Mouse (Mus musculus) stomach, embryonic 14.5 days (tissue): Measurements from ENCODE around the gene Gm4450. TPM values are rescaled to one million over a fixed set of nuclear protein-coding genes. Genes with fewer than 3 reads are reported as not detected.
"Not testable (repeated sequence)": the region's sequence is repeated elsewhere in the genome, so short reads cannot be mapped to it uniquely, and the experiment has no call there.

Experiments
- ATAC-seq: fragments of 200-750 bp; cut with Nextera tagmentation; 2 replicates; pipeline ENCODE4 v1.8.0; 2017; ENCODE audit warnings: low read depth, moderate TSS enrichment; ENCODE audit not compliant: insufficient number of reproducible peaks, insufficient read depth, low FRiP score
- H3K27ac ChIP-seq: fragments of 300-500 bp; sonication (generic); 2 replicates; pipeline ENCODE4 v1.5.1; 2014; ENCODE audit warnings: mild to moderate bottlenecking, low read length, moderate library complexity, mixed read lengths
- H3K27me3 ChIP-seq: fragments of 300-500 bp; sonication (generic); 2 replicates; pipeline ENCODE4 v1.6.1; 2014; ENCODE audit warnings: low read length, control low read depth, mixed read lengths; ENCODE audit not compliant: control insufficient read depth, insufficient read depth
- H3K36me3 ChIP-seq: fragments of 300-500 bp; sonication (generic); 2 replicates; pipeline ENCODE4 v1.6.1; 2014; ENCODE audit warnings: mild to moderate bottlenecking, control low read depth, low read length, moderate library complexity, mixed read lengths; ENCODE audit not compliant: control insufficient read depth, insufficient read depth
- H3K4me1 ChIP-seq: fragments of 300-500 bp; sonication (generic); 2 replicates; pipeline ENCODE4 v1.6.1; 2014; ENCODE audit warnings: low read length, control low read depth, mixed read lengths; ENCODE audit not compliant: control insufficient read depth, insufficient read depth
- H3K4me2 ChIP-seq: fragments of 300-500 bp; sonication (generic); replicated peaks from 2 replicates; pipeline ENCODE4 v1.6.1; 2014; ENCODE audit warnings: low read depth, low read length, control low read depth
- H3K4me3 ChIP-seq: fragments of 300-500 bp; sonication (generic); 2 replicates; pipeline ENCODE4 v1.5.1; 2014; ENCODE audit warnings: low read depth, low read length, control low read depth
- H3K9ac ChIP-seq: fragments of 300-500 bp; sonication (generic); replicated peaks from 2 replicates; pipeline ENCODE4 v1.6.1; 2014; ENCODE audit warnings: low read depth, mild to moderate bottlenecking, control low read depth, low read length, moderate library complexity, mixed read lengths
- H3K9me3 ChIP-seq: fragments of 300-500 bp; sonication (generic); 2 replicates; pipeline ENCODE4 v1.6.1; 2016; ENCODE audit warnings: low read depth, low read length, control low read depth; ENCODE audit not compliant: control insufficient read depth
- WGBS: fragments of 180-500 bp; shearing (Covaris S2); extraction: QIAGEN DNeasy Blood & Tissue Kit; methylation state at CpG from one replicate; pipeline ENCODE4 v1.1.7; 2014; 5-methylcytosine and 5-hydroxymethylcytosine counted together
- polyA plus RNA-seq: library from polyadenylated mRNA; unstranded; fragments of >200 nt; fragmentation: Nextera tagmentation; extraction: Ambion mirVana; gene quantifications from 2 replicates; pipeline ENCODE4 v1.2.1, GENCODE M21; 2014

The Gm4450 gene
- not detected in 2 replicates for polyA plus RNA-seq

DNA sequence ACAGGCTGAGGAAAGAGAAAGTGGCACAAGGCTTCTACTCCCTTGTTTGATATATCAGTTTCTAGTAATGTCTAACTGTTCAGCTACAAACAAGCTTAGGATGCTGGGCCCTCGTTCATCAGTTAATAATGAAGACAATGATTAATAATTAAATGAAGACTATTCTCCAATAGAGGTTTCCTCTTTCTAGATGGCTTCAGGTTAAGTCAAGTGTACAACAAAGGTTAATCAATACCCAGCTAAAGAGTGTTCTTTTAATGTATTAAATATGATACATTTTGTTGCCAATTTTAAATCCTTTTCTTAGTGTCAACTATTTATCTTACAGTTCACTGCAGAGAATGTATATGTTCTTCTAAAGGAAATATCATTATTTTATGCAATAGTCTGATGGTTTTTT is at the start of gene Gm4450:
TSS of gene Gm4450 (minus strand) at position 101 of the 400 bp plus-strand sequence.
- H3K36me3 ChIP-seq, H3K27me3 ChIP-seq, H3K4me3 ChIP-seq, H3K4me1 ChIP-seq, H3K4me2 ChIP-seq, H3K9me3 ChIP-seq, H3K27ac ChIP-seq, H3K9ac ChIP-seq, ATAC-seq: not testable (repeated sequence)
- no CpG with 5 or more reads among the region's 1 CpGs for WGBS

DNA sequence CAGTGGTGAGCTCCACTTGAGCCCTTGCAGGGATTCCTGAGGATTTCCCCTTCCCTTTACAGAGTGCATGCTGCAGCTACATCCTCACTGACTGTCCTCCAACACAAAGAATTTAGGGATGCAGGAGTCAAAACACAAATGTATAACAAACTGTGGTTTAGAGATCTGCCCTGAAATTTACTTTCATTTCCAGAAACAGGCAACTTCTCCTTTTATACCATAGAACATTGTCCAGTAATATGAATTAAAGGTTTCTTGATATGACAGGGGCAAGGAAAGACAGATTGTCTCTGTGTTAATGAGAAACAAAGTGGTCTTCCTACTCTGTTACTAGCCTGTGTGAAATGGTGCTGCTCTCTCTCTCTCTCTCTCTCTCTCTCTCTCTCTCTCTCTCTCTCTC is 40.5 kb upstream of the Gm4450 start:
- H3K36me3 ChIP-seq, H3K9ac ChIP-seq, H3K4me2 ChIP-seq, H3K27ac ChIP-seq, ATAC-seq, H3K9me3 ChIP-seq, H3K4me3 ChIP-seq, H3K4me1 ChIP-seq, H3K27me3 ChIP-seq: not testable (repeated sequence)

DNA sequence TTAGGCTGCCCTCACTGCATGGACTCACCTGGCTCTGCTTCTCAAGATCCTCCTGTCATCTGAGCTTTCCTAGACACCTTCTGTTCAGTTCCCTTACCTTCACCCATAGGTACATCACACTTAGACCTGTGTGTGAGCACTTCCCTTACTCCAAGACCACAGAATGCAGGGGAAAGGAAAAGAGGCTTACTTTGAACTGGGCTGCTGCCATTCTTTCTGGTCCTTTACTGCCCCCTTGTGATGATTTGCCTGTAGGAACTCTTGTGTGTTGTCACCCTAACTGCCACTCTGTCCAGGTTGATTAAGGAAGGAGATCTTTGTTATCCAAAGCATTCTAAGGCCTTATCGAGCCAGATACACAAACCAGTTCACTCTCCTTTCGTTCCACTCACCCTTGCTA is 39.8 kb upstream of the Gm4450 start:
- ATAC-seq = not testable (repeated sequence)
- WGBS = no CpG with 5 or more reads among the region's 2 CpGs

DNA sequence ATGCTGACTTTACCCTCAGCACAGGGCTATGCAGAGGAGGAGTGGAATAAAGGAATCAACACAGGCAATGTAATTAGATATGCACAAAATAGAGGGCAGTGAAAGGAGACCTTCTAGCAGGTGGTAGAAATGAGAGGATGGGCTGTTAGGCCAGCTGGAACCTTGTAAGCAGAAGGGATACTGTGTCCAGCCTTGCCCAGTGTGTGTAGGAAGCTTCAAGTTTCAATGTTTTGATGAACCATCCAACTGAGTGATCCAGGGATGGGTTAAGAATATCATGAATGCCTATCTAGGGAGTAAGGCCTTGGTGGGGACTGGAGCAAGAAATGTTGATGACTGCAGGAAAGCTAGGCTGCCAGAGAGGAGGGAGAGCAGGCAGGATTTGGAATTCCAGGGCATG is 38.1 kb upstream of the Gm4450 start:
- ATAC-seq = not testable (repeated sequence)

More for the DNA sequence above, 39.8 kb upstream of the Gm4450 start:
- H3K27me3 ChIP-seq, H3K4me3 ChIP-seq, H3K36me3 ChIP-seq, H3K4me1 ChIP-seq, H3K27ac ChIP-seq, H3K9me3 ChIP-seq, H3K9ac ChIP-seq, H3K4me2 ChIP-seq: not testable (repeated sequence)

DNA sequence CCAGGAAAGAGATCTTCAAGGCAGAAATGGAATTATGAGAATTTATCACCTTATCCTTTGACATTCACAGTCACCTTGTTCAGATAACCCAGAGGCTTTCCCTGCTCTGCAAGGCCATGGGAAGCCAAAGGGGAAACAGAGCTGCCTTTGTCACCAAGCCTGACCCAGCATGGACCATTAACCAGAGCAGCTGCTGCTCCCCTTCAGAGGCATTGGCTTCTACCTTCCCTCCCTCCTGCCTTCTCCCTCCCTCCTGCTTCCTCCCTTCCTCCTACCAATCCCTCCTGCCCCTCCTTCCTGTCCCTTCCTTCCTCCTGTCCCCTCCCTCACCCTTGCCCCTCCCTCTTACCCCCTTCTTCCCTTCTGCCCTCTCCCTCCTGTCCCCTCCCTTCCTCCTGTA is 37.3 kb upstream of the Gm4450 start:
- not testable (repeated sequence) for H3K27ac ChIP-seq, H3K27me3 ChIP-seq, H3K9me3 ChIP-seq, H3K4me1 ChIP-seq, H3K4me2 ChIP-seq, H3K4me3 ChIP-seq, H3K9ac ChIP-seq, H3K36me3 ChIP-seq, ATAC-seq

More for the DNA sequence above, 38.1 kb upstream of the Gm4450 start:
- H3K27me3 ChIP-seq, H3K4me3 ChIP-seq, H3K4me2 ChIP-seq, H3K9me3 ChIP-seq, H3K27ac ChIP-seq, H3K4me1 ChIP-seq, H3K36me3 ChIP-seq, H3K9ac ChIP-seq: not testable (repeated sequence)

DNA sequence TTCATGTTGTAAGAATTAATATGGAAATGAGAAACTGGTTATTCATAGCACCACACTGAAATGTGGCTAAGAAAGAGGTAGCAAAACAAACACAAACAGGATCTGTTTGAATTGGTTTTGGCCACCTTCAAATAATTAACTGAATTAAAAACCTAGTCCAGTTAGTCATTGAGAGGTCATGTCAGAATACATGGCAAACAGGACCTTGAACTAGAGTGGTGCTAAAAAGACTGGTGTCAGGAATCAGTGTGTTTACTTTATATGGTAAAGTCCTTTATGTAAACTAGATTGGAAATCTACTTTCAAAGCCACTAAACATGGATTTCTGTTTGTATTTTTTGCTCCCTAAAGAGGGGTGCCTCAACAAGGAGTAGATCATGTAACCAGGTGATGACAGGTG is 14.6 kb upstream of the Gm4450 start:
- not testable (repeated sequence) for H3K4me3 ChIP-seq, H3K9me3 ChIP-seq, H3K27me3 ChIP-seq, H3K4me2 ChIP-seq, H3K9ac ChIP-seq, ATAC-seq, H3K4me1 ChIP-seq, H3K36me3 ChIP-seq, H3K27ac ChIP-seq

DNA sequence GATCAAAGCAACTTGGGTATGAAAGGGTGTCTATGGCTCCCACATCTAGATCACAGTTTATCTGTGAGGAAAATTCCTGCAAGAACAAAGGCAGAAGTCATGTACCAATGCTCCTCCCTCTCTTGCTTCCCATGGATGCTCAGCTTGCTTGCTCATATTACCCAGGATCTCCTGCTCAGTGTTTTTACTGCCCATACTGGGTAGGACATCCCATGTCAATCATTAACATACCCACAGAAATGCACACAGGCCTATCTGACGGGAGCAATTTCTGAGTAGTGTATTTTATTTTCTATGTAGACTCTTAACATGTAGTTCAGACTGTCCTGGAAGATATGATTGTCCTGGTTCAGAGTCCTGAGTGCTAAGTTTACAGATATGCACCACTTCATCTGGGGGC is 14.1 kb upstream of the Gm4450 start:
- H3K9me3 ChIP-seq, H3K27me3 ChIP-seq, H3K4me2 ChIP-seq, H3K4me1 ChIP-seq, H3K36me3 ChIP-seq, H3K9ac ChIP-seq, H3K4me3 ChIP-seq, H3K27ac ChIP-seq, ATAC-seq: not testable (repeated sequence)
- no CpG with 5 or more reads among the region's 1 CpGs for WGBS

DNA sequence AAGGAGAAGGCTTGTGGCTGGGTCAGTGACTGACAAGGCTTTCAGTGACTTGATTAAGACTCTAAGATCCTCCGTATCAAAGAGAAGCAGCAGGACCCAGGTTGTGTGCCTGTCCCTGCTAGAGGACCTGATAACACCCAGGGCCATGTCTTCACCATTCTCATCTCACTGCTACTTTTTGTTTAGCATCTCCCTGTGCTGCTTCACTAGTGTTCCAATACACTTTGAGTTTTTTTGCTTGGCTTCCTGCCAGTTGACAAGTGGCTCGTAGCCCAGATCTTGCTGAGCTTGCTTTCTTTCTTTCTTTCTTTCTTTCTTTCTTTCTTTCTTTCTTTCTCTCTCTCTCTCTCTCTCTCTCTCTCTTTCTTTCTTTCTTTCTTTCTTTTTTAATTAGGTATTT is 12.4 kb upstream of the Gm4450 start:
- not testable (repeated sequence) for H3K9ac ChIP-seq, H3K9me3 ChIP-seq, ATAC-seq, H3K27me3 ChIP-seq, H3K4me3 ChIP-seq, H3K4me1 ChIP-seq, H3K4me2 ChIP-seq, H3K36me3 ChIP-seq, H3K27ac ChIP-seq
- 60% methylated on average over 1 of the region's 2 CpGs for WGBS

DNA sequence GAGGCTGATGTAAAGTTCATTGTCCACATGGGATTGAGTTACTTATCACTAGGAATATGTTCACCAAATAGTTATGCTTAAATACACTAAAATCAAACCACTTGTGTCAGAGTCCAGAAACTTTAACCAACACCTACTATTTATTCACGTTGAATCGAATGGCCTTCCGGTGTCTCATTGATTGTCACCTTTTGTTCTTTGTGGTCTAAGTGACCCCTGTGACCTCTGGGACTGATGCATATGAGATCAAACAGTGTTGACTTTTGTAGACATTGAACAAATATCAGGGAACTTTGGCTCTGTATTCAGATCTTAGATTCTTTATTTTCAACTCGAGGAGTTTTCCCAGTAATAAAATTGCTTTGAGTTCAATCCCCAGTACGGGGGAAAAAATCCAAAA is 3.1 kb downstream of the Gm4450 start:
- H3K9me3 ChIP-seq, H3K27ac ChIP-seq, H3K4me2 ChIP-seq, H3K27me3 ChIP-seq, H3K4me3 ChIP-seq, ATAC-seq, H3K36me3 ChIP-seq, H3K9ac ChIP-seq, H3K4me1 ChIP-seq: not testable (repeated sequence)
- WGBS = 80% methylated on average over 5 of the region's 5 CpGs
